Mouse (Mus musculus) right cerebral cortex, adult 2 months (tissue): ENCODE data around the gene Camta1.

Source experiments
- DNase-seq, 2 experiments: peaks; one replicate each; pipeline ENCODE4 v3.0.0; 2021 to 2022; ENCODE audit warnings: low spot score in 2 of 2

Gene Camta1

DNA sequence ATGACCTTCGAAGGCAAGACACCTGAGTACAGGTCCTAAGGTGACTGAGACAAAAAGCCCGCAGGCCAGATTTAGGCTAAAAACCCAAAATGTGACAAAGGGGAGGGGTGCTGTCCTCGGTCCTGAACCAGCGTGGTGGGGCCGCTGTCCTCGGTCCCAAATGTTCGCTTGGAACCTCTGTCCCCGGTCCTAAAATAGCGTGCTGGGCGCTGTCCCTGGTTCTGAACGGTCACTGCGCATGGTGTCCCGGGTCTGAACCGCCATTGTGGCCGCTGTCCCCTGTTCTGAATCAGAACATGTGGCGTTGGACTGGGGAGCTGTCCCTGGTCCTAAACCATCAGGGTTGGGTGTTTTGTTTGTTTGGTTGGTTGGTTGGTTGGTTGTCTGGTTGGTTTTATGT lies 257.2 kb downstream of the Camta1 start:
- DNase-seq, result peak; percentile 19 to 21

DNA sequence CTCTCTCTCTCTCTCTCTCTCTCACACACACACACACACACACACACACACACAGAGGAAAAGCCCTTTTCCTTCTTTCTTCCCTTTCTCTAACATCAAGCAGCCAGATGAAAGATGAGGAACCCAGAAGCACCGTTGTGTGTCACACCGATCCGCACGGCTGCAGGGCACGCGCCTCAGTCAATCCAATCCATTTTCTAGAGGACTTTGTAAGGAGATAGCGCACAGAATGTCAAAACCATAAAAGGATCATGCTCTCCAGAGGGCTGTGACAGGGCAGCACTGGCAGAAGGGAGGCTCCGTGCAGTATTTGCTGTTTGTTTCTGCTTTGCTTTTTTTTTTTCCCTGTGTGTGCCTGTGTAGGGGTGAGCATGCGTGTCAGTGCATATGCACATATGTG lies 258.1 kb downstream of the Camta1 start:
- DNase-seq, result no peak

DNA sequence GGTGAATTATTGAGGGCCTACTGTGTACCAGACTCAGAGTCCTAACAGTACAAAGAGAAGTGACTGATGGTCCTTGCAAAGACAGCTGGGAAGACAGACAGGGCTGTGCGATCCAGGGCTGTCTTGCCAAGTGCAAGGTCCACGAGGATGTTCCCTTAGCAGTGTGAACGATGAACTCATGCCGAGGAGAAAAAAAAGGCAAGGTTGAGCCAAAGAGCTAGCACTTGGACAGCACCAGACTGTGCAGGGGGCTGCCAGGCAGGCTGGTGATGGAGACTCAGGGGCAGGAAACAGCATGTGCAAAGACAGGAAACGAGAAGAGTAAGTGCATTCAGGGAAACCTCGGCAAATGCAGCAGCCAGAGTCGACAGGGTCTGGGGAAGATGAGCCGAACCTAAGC lies 266.6 kb downstream of the Camta1 start:
- DNase-seq, result no peak

DNA sequence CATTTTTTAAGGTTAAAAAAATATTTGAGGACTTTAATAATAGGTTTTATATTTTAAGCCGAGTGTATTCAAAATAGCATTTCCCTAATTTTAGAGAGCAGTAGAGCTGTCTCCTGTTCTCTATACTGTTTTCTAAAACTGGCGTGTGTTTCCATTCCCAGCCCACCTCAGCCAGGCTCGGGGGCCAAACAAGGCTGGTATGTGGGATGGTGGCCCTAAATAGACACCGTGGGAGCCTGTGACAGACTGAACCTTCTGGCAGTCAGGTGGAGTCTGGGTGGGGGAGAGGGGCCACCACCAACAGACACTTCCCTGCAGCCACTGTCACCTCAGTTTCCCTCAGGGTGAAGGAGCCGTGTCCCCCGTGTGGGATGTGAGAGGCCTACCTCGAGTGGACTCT lies 268.6 kb downstream of the Camta1 start:
- DNase-seq, result peak; percentile 36 to 44

DNA sequence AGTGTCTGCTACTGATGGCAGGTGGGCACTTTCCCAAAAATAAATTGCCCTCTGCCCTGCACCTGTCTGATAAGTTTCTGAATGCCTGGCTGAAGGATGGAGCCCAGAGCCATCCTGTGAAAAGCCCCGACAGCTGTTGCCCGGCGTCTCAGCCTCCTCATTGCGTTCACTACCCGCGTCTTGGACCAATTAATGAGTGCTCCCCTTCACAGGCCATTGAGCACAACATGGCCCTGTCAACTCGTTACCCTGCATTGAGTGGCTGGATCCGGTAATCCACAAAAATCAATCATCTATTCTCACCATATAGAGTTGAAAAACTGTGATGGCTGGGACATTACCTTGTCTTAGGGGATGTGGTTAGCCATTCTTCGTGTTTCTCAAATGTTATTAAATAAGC lies 275.6 kb downstream of the Camta1 start:
- DNase-seq, result no peak

DNA sequence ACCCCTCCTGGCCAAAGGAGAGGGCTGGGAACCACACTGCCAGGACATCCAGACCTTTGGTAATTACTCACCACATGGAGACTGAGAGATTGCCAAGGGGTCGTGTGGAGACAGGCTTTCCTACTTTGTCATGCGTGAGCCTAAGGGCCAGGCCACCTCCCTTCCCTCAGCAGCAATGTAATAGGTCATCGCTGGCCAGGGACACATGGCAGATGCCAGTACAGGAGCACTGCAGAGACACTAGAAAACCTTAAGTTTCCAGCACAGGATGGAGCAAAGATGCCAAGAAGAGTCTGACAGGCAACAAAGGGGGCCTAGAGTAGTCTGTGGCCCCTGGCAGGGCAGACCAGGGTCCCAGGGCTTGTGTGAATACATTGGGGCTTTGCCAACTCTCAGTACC lies 283.7 kb downstream of the Camta1 start:
- no peak for DNase-seq

DNA sequence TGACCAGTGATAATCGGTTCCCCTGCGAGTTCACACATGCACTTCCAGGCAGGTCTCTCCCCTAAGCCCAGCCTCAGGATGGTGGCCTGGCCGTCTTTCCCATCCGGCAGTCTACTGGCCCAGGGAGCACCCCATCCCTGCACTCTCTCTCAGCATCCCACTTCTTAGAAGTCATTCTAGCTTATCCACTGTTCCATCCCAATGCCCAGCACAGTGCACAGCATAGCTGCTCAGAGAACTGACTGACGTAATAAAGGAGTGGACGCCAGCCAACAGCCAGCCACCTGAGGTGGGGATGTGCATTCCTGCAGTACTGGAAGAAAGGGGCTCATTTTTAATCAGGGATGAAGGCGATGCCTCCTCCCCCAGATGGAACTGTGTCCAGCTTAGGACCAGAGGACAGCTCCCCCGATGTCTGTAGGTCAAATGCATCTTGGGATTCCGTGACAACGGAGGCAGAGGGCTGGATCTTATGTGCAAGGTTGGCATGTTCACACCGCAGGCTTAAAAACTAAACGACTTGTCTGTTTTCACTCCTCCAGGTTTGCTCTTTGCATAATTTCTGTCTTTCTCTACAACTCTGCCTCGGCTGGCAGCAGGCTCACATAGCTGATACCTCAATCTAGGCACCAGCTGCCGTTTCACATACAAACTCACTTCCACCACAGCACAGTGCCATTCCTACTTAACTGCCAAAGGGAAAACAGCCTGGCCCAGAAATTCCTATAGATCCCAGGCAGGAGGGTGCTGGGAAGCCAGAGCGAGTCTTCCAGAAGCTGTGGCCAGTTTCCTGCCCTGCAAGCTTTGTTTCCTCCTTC lies 285.2 kb downstream of the Camta1 start:
- DNase-seq, result peak; percentile 19 to 40

DNA sequence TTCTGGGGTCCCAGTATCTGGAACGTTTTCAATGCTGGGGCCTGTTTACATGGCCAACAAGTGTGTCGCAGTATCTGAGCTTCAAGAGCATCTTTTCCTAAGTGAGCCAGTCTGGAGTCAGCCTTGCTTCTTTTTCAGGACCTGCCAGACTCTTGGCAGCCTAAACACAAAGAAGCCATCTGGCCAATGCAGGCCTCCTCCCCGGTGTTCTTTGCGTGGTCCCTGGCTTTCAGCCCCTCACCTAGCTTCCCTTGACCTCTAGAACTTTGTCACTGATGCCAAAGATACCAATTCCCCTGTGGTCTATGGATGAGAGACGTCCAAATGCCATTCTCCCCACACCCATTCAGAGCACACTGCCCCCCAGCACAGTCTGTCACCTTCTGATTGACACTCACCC lies 289.0 kb downstream of the Camta1 start:
- no peak for DNase-seq

DNA sequence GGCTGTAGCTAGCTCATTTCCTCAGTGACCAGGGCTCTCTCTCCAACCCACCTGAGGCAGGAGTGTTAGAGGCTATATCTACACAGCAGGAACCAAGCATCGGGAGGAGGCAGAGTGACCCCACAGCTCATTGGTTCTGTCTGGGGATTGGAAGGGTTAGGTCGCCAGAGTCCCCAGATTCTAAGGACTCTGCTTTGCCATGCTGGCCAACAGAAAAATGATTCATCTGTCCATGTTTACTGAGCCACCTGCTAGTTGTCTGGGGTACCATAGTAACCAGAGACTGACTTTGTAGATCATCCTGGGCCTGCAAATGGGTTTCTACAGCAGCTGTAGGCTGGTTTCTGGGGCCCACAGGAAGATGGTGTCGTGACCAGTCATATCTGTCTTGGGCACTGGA lies 292.1 kb downstream of the Camta1 start:
- DNase-seq, result peak in 1 of 2 experiments; percentile 13

DNA sequence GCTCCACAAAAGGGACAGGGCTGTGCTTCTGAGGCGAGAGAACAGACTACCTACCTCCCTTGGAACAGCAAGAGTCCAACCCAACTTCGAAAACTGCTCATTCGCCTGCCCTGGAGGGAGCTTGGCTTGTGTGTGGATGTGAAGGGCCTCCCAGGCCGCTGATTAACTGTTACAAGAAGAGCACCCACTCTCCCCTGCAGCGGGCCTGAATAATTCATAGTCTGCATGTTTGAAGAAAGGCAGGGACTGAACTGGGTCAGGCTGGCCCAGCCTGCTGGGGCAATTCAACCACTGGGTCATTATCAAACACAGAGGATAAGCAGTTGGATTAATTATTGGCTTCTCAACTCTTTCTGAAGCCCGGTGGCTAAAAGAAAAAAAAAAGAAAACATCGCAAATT lies 292.8 kb downstream of the Camta1 start:
- DNase-seq, result peak in 1 of 2 experiments; percentile 10

DNA sequence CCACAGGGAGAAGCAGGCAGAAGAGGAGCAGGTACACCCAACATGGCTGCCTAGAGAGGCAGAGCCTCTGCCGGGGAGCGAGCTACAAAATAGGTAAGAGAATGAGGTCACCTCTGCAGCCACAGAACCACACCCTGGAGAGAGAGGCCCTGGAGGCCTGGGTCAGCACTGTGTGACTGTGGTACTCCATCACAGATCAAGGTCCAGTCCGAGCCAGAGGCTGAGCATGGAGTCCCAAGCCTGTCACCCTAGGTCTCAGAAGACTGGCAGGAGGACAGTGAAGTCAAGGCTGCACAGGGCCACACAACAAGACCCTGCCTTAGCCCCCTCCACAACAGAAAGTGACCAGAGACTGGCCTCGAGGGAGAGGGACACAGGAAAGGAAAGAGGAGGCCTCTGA lies 294.6 kb downstream of the Camta1 start:
- no peak for DNase-seq

DNA sequence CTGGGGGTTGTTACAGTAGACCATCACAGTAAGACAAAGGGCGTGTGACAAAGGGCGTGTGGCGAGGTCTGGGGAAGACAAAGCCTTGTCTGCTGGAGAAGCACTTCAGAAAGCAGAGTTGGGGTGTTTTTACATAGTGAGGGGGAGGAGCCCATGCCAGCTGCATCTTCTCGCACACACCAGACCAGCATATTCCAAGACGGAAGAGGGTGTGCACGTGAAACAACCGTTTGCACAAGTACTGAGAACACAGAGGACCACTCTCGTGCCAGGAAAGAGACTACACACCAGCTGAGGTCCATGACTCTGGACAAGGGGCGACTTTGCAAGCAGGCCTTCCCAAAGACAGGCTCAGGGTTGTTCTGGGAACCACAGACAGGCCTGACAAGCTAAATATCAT lies 306.2 kb downstream of the Camta1 start:
- no peak for DNase-seq

DNA sequence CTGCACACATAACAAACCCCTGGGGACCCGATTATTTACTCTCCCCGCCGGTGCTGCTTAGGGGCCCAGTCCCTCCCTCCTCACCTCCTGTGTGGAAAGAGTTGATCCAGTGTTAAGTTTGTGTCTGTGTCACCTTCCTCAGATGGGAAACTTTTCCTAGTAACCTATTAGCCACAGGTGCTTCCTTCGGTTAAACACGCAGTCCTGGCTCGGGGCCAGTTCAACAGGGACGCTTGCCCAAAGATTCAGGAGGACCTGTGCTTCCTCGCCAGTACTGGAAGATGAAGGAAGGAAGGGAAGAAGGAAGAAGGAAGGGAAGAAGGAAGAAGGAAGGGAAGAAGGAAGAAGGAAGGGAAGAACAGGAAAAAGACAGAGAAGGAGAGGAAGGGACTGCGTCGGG lies 312.2 kb downstream of the Camta1 start:
- no peak for DNase-seq

DNA sequence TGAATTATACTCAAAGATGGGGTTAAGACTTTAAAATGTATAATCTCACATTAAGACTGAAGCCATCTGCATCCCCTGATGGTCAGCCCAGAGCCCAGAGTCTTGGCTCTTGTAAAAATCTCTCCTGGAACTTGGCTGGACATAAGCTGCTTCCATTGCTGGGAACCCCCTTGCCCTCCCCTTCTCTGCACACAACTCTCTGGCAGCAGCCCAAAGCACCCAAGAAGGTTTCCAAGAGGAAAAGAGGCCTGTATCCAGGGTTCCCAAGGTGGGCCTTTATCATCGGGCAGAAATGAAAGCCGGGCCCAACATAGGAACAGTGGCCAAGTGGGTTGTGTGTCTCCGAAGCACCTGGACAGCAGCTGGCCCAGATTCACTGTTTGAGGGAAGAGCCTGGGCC lies 316.2 kb downstream of the Camta1 start:
- DNase-seq, result no peak

DNA sequence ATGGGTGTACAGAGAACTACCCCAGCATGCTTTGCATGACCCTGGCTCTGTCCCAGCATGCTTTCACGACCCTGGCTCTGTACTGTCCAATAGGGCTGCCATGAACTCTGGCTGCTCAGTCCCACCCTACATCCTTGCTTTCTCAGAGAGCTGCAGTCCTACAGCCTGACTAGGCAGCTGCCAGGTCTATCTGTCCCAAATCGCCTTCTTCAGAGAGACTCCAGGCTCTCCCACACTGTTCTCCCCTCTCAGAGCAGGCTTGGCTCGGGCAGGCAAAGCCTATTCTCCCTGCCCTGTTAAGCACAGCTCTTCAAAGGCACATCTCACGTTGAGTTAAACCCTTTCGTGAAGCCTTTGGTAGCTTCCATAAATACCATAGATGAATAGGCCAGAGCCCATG lies 317.5 kb downstream of the Camta1 start:
- no peak for DNase-seq

DNA sequence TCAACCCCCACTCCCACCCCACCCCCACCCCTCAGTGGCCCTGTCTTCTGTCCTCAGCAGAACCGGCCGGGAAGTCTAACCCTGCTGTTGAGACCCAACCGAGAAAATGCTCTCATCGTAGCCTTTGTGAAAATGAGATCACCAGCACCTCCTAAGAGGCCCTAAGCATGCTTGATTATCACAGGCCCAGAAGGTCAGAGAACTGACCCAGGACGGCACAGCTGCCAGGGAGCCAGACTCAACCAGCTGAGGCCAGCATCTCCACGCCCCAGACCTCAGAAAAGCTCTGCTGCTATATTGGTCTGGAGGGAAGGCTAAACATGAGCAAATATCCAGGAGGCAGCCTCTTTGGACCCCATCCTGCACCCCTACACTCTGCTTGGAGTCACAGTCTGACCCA lies 321.1 kb downstream of the Camta1 start:
- DNase-seq, result no peak

DNA sequence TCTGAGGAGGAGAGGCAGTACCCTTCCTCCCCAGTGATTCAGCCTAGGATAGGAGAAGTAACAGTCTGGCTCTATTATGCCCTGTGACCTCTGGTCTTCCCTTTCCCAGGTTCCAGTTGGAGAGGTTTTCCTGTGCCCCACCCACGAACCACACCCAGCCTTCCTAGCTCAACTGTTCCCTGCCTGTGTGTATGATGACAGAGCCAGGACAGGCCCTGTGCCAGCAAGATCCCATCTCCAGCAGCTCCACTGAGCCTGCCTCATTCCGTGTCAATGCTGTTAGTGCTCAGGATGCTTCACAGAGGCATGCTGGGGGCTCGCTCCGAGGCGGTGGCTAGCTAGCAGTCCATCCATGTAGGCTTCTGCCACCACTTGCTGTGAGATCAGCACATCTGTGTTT lies 321.8 kb downstream of the Camta1 start:
- no peak for DNase-seq

DNA sequence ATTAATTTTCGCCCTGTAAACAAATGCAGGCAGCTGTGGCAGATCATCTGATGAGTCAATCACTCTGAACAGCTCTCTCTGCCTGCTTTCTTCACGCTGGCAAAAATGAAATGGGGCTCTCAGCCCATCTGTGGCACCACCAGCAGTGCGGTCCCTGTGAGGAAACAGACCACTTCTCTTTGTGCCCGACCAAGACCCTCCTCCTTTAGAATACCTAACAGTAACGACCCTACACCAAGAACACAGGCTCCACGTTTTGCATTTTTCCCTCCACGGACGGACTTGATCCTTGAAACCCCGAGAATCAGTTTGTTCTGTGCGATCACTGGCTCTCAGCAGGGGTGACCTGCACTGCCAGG lies 322.5 kb downstream of the Camta1 start:
- no peak for DNase-seq

DNA sequence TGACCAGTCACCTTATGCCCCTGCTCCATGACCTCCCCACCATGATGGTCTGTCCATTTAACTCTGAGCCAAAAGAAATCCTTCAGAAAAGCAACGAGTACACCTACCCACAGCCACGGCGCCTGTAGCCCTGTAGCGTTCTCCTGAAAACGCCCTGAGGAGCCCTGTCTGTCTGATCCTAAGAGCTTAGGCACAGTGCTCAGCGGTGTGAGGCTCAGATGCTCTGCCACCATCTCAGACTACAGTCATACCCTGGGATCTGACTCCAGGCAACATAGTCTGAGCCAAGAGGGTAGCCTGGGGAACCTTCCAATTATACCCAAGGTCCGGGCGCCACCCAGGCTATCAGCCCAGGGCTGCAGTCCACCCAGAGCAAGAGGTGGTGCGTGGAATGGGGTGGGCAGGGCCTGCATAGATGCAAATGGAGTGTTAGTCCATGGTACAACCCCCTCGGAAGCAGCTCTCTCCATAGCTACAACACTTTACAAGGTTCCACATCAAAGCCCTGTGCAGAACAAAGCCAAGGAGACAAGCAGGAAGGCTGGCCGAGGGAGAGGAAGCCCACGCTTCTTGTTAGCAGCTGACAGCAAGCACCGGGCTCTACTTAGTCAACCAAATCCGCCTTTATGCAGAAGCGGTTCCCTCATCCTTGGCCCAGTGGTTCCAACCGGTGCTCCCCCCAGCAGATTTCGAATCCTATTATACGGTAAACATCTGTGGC lies 323.1 kb downstream of the Camta1 start:
- DNase-seq, result peak in 1 of 2 experiments; percentile 9

DNA sequence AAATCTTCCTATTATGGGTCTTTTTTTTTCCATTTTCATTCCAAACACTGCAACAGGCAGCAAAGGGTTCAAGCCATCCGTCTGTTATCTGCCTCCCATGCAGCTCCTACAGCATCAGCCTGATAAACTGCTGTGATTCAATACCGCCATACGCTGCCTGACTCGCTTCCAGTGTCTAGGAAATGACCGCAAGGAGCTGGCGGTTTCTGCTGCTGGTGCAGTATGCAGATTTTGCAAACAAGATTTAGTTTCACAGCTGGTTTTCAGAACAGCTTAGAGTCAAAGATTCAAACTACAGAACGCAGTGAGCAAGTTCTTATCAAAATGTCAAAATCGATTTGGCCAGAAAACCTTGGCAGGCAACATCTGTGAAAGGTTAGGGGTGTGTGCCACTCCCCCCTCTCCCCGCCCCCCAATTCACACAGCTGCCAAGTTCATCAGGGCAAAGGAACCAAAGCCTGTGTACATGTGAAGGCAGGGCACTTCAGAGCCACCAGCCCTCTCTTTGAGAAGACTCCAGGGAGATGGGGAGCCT lies 325.7 kb downstream of the Camta1 start:
- DNase-seq, result no peak

DNA sequence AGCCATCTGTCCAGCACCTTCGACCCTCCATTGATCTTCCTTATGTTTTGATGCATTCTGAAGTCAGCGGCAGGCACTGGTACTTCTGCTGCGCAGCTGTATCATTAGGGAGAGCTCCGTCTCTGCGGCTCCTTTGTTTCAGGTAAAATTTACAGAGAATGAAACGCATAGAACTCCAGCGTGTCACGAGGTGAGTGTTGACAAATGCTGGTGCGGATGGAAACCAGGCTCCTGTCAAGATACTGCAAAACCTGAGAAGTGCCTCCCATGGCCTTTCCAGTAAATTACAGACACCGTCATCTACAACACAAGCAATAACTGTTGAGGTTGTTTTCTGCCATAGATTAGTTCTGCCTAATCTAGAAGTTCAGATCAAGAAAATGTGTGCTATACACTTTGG lies 328.2 kb downstream of the Camta1 start:
- no peak for DNase-seq

DNA sequence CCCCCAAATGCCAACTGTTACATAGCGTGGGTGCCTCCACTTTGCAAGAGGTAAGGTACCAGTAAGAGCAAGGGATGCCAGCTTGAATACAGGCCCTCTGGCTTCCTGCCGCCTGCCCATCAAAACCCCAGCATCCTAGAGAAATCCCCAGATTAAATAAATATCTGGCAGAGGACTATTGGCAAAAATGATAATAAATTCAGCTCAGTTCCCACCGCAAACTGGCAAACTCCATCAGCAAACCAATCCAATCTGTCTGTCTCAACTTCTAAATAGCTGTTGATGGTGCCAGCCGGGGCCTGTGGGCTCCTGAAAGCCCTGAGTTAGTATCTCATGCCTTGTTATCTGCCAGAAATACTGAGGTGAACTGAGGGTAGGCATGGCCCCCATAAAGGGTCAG lies 333.2 kb downstream of the Camta1 start:
- DNase-seq, result no peak

DNA sequence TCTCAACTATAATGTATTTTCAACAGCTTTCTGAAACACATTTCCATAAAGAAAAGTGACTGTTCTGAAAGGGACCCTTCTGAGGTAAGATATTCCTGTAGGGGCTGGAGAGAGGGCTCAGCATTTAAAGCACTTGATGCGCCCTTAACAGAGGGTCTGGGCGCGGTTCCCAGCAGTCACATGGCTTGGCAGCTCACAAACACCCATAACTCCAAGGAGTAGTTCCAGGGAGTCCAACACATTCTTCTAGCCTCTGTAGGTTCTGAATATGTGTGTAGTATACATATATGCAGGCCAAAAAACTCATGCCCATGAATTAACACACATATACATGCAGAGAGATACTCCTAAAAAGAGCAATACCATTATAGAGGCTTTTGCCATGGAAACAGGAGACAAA lies 333.9 kb downstream of the Camta1 start:
- DNase-seq, result no peak
